Mouse (Mus musculus) CH12.LX (cell line): ENCODE results near the gene Kat2a.

Experiments
- E2F4 ChIP-seq: IDR thresholded peaks from 2 replicates; pipeline ENCODE4 v1.6.1; 2011; ENCODE audit warnings: low read depth, low read length, improper control_type of control experiment; ENCODE audit not compliant: insufficient replicate concordance
- POLR2A ChIP-seq: IDR thresholded peaks from 2 replicates; pipeline ENCODE4 v1.6.1; 2011; ENCODE audit warnings: low read depth, mild to moderate bottlenecking, improper control_type of control experiment, low read length
- SMC3 ChIP-seq: IDR thresholded peaks from 2 replicates; pipeline ENCODE4 v1.6.1; 2011; ENCODE audit warnings: low read depth, low read length, improper control_type of control experiment

GRCm38 (mm10) chr11:100685371-100685770 is 26.9 kb downstream of the Kat2a start:
- no peak for TF ChIP-seq SMC3
- no peak for TF ChIP-seq POLR2A
- TF ChIP-seq E2F4 = no peak
